Mouse (Mus musculus) forebrain, embryonic 10.5 days (tissue): ENCODE measurements around the gene Slco1a6. TPM values are rescaled to one million over a fixed set of nuclear protein-coding genes. Genes with fewer than 3 reads are reported as not detected.
"Not testable (repeated sequence)": the region's sequence is repeated elsewhere in the genome, so short reads cannot be mapped to it uniquely, and the experiment has no call there.

ENCODE experiments used
- DNase-seq: peaks from one replicate; pipeline ENCODE4 v3.0.0-alpha.2; 2017; ENCODE audit warnings: low spot score; ENCODE audit errors: extremely low spot score
- H3K27ac ChIP-seq: fragments of 300-500 bp; sonication (generic); 2 replicates; pipeline ENCODE4 v1.5.1; 2016; ENCODE audit warnings: mild to moderate bottlenecking
- H3K27me3 ChIP-seq: fragments of 300-500 bp; sonication (generic); 2 replicates; pipeline ENCODE4 v1.6.1; 2016; ENCODE audit warnings: mild to moderate bottlenecking; ENCODE audit not compliant: poor library complexity, severe bottlenecking
- H3K36me3 ChIP-seq: fragments of 300-500 bp; sonication (generic); replicated peaks from 2 replicates; pipeline ENCODE4 v1.6.1; 2016; ENCODE audit warnings: mild to moderate bottlenecking, moderate library complexity
- H3K4me1 ChIP-seq: fragments of 300-500 bp; sonication (generic); 2 replicates; pipeline ENCODE4 v1.6.1; 2016
- H3K4me3 ChIP-seq: fragments of 300-500 bp; sonication (generic); 2 replicates; pipeline ENCODE4 v1.5.1; 2016; ENCODE audit warnings: mild to moderate bottlenecking, moderate library complexity
- H3K9me3 ChIP-seq: fragments of 300-500 bp; sonication (generic); 2 replicates; pipeline ENCODE4 v1.6.1; 2016; ENCODE audit warnings: mild to moderate bottlenecking, moderate library complexity
- WGBS: fragments of 180-500 bp; shearing (Covaris S2); methylation state at CpG from one replicate; pipeline ENCODE4 v1.1.7; 2016; 5-methylcytosine and 5-hydroxymethylcytosine counted together
- polyA plus RNA-seq: library from polyadenylated mRNA; unstranded; fragments of >200 nt; fragmentation: Nextera tagmentation; extraction: Ambion mirVana; gene quantifications from 2 replicates; pipeline ENCODE4 v1.2.1, GENCODE M21; 2016

Gene Slco1a6
- polyA plus RNA-seq, 1 experiment from 2014 or later = not detected

GRCm38 (mm10) chr6:142154081-142154480, 54.2 kb downstream of the Slco1a6 start:
- H3K9me3 ChIP-seq, H3K27ac ChIP-seq, DNase-seq, H3K4me3 ChIP-seq, H3K36me3 ChIP-seq, H3K27me3 ChIP-seq, H3K4me1 ChIP-seq: not testable (repeated sequence)
- 93% methylated on average over 4 of the region's 10 CpGs for WGBS

DNA sequence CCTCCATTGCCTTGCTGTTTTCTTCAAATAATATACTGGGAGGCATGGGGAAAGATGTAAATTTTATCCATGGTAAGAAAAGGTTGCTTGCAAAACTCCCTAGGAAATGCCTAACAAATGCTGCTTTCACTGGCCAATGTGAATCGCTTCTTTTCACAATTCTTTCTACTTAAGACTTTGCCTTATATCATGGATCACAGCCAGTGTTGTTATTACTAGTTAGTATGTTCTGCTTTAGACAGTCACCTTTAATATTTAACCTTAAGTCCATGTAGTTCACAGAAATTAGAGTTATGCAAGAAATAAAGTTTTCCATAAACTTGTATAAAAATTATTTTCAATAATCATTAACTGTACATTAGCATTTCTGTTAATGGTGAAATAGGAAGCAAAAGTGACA, 60.0 kb downstream of the Slco1a6 start:
- no peak overlapping the region for H3K27ac ChIP-seq
- H3K36me3 ChIP-seq = no peaks in the 10 kb centered on the region
- no peaks in the 10 kb centered on the region for H3K9me3 ChIP-seq
- DNase-seq = no peak
- WGBS = 95% methylated on average over 1 of the region's 1 CpGs
- no peak overlapping the region for H3K4me3 ChIP-seq
- H3K4me1 ChIP-seq = no peaks in the 10 kb centered on the region
- no peaks in the 10 kb centered on the region for H3K27me3 ChIP-seq

GRCm38 (mm10) chr6:142111667-142112305, 96.5 kb downstream of the Slco1a6 start:
- Histone ChIP-seq H3K4me1 (peaks cover 20% of the 10 kb centered on the region), H3K27ac (peak overlapping the region; percentile 67), H3K9me3 (no peaks in the 10 kb centered on the region), H3K27me3 (no peaks in the 10 kb centered on the region), H3K4me3 (no peak overlapping the region), H3K36me3 (no peaks in the 10 kb centered on the region)
- WGBS = 52% methylated on average over 3 of the region's 3 CpGs
- peak; percentile 46 for DNase-seq

- Histone ChIP-seq H3K27me3 (no peaks in the 10 kb centered on the region), H3K4me3 (no peak overlapping the region), H3K4me1 (no peaks in the 10 kb centered on the region), H3K36me3 (no peaks in the 10 kb centered on the region), H3K27ac (no peak overlapping the region), H3K9me3 (no peaks in the 10 kb centered on the region)
- no peak for DNase-seq
- WGBS = 93% methylated on average over 3 of the region's 3 CpGs
Measured at GRCm38 (mm10) chr6:142091126-142091525, 117.2 kb downstream of the Slco1a6 start.

DNA sequence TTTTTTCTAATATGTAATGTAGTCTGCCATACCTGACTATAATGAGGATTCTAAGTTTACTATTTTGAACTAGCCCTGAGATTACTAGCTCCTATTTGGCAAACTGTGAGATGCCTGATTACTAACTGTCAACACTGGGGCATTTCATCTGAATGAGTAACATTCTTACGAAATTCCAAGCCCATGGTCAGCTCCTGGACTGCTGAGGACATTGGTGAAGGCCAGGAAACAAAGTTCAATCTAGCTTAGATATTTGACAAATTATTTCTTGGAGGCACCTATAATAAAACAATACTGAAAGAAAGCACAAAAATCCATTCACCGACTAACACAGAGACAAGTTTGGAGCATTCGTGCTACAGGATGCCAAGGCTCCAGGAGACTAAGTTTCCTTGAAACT, 150.0 kb downstream of the Slco1a6 start:
- H3K27me3 ChIP-seq, H3K36me3 ChIP-seq, H3K9me3 ChIP-seq, DNase-seq, H3K4me1 ChIP-seq, H3K4me3 ChIP-seq, H3K27ac ChIP-seq: not testable (repeated sequence)
- WGBS = 84% methylated on average over 3 of the region's 3 CpGs

DNA sequence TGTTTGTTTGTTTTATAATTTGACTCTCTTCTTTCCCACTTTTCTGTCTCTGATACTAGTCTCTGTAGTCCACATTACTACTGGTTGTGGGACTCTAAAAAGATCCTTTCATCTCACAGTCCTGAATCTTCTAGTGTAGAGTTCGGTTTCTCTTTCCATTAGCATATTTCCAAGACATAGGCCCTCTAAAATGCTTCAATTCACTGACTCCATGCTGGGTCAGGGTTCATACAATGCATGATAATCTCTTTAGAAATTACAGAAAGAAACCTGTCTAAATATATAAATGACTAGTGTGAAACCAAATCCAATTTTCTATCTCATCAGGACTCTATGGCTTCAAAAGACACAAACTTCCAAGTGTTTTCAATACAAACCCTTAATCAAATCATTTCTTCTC, 160.6 kb downstream of the Slco1a6 start:
- Histone ChIP-seq H3K27ac (no peak overlapping the region), H3K4me3 (no peak overlapping the region), H3K36me3 (no peaks in the 10 kb centered on the region), H3K4me1 (no peaks in the 10 kb centered on the region), H3K27me3 (no peaks in the 10 kb centered on the region), H3K9me3 (no peaks in the 10 kb centered on the region; the same call in 1 of the 2 replicates)
- 80% methylated on average over 1 of the region's 1 CpGs for WGBS
- DNase-seq = no peak

- DNase-seq = no peak
- H3K4me1 ChIP-seq = no peaks in the 10 kb centered on the region
- 92% methylated on average over 2 of the region's 2 CpGs for WGBS
Measured at GRCm38 (mm10) chr6:142045746-142046145, 162.6 kb downstream of the Slco1a6 start.

GRCm38 (mm10) chr6:142041896-142042295, 166.4 kb downstream of the Slco1a6 start:
- H3K27ac ChIP-seq = no peak overlapping the region
- WGBS = 95% methylated on average over 3 of the region's 3 CpGs
- no peaks in the 10 kb centered on the region for H3K27me3 ChIP-seq
- H3K9me3 ChIP-seq = no peaks in the 10 kb centered on the region; the same call in 1 of the 2 replicates
- no peak overlapping the region for H3K4me3 ChIP-seq
- DNase-seq = no peak
- no peaks in the 10 kb centered on the region for H3K36me3 ChIP-seq
- no peaks in the 10 kb centered on the region for H3K4me1 ChIP-seq

More at GRCm38 (mm10) chr6:142045746-142046145, 162.6 kb downstream of the Slco1a6 start:
- no peak overlapping the region for H3K4me3 ChIP-seq
- H3K9me3 ChIP-seq = no peaks in the 10 kb centered on the region; the same call in 1 of the 2 replicates
- H3K27me3 ChIP-seq = no peaks in the 10 kb centered on the region
- H3K36me3 ChIP-seq = no peaks in the 10 kb centered on the region
- no peak overlapping the region for H3K27ac ChIP-seq

DNA sequence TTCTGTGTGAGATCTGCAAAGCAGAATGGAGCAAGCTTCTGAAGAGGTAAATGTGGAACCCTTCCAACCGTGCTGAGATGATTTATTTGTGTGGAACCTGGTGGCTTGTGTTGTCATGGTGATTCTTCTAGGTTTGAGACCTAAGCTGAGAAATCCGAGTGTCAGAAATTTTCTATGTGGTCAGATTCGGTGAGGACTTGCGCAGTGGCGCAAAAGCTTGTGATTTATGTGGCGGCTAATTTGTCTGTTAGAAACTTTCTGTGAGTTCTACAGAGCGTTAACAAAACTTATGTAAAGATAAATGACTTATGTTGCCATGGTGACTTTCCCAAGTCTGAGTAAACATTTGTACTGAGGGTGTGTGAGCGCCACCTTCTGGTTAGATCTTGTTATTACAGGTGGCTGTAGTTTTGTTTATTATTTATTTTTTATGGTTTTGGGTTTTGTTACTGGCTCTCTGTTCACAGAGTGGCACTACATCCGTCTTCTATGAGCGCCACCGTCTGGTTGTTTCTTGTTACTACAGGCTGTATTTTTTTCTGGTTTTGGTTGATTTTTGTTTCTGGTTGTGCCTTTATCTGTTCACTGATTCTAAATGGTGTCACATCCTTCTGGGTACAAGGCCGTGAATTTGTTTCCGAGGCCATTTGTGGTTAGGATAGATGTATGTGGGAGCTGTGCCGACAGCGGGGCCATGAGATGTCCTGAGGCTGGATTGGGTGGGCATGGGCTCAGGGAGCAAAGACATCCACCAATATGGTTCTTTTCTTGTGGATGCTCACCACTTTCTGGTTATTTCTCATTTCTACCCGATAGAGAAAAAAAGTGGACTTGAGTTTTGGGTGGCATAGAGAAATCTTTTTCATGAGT, 167.8 kb downstream of the Slco1a6 start:
- no peak overlapping the region for H3K4me3 ChIP-seq
- no peaks in the 10 kb centered on the region for H3K4me1 ChIP-seq
- 63% methylated on average over 16 of the region's 16 CpGs for WGBS
- H3K36me3 ChIP-seq = no peaks in the 10 kb centered on the region
- no peaks in the 10 kb centered on the region for H3K9me3 ChIP-seq
- H3K27ac ChIP-seq = no peak overlapping the region
- peak; percentile 22 for DNase-seq
- H3K27me3 ChIP-seq = no peaks in the 10 kb centered on the region

DNA sequence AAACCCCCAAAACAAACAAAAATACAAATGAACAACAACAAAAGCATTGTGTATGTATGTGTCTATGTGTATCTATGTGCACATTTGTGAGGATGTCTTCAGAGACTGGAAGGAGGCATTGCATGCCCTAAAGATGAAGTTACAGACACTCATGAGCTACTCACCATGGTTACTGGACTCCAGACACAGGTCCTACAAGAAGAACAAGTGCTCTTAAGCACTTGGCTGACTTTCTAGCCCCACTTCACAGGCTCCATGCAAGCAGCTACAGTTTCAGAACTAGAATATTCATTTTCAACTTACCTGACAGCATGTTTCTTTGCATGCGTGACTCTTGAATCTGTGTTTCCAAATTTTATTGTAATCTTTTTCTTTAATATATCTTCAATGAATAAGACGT, 172.6 kb downstream of the Slco1a6 start:
- WGBS = 86% methylated on average over 2 of the region's 2 CpGs
- H3K4me1 ChIP-seq = no peaks in the 10 kb centered on the region
- no peak overlapping the region for H3K4me3 ChIP-seq
- H3K9me3 ChIP-seq = no peaks in the 10 kb centered on the region
- no peaks in the 10 kb centered on the region for H3K27me3 ChIP-seq
- no peaks in the 10 kb centered on the region for H3K36me3 ChIP-seq
- no peak for DNase-seq
- H3K27ac ChIP-seq = no peak overlapping the region

Other genes with a start within 250 kb of the Slco1a6 start
- gene Gm6614, start 197.1 kb downstream of the Slco1a6 start, polyA plus RNA-seq = not detected in 2 replicates
- not detected in 2 replicates for gene Iapp, start 89.9 kb upstream of the Slco1a6 start, polyA plus RNA-seq
- gene Slco1a5, start 114.5 kb upstream of the Slco1a6 start, polyA plus RNA-seq = 0.31 and 0.46 TPM in 2 replicates
- gene Pyroxd1, start 137.1 kb upstream of the Slco1a6 start, polyA plus RNA-seq = 19.7 and 20.8 TPM in 2 replicates
- gene Recql, start 178.6 kb upstream of the Slco1a6 start, polyA plus RNA-seq = 42.8 and 43.5 TPM in 2 replicates
- gene Golt1b, start 178.7 kb upstream of the Slco1a6 start, polyA plus RNA-seq = 112 and 119 TPM in 2 replicates
- gene Spx, start 204.9 kb upstream of the Slco1a6 start, polyA plus RNA-seq = 0.33 and 0.53 TPM in 2 replicates